Mouse (Mus musculus) left cerebral cortex, adult 2 months (tissue): ENCODE measurements around the gene Nedd9. TPM values are rescaled to one million over a fixed set of nuclear protein-coding genes. Genes with fewer than 3 reads are reported as not detected.

Experiments used
- DNase-seq, 2 experiments: peaks; one replicate each; pipeline ENCODE4 v3.0.0; 2021 to 2022; ENCODE audit warnings: low spot score in 2 of 2, mixed read lengths in 1 of 2; ENCODE audit errors: extremely low spot score in 1 of 2
- H3K27ac ChIP-seq: fragments of 200-600 bp; 2 replicates; pipeline ENCODE4 v1.8.1; 2022
- H3K4me3 ChIP-seq: fragments of 200-600 bp; 2 replicates; pipeline ENCODE4 v1.8.1; 2022
- CTCF ChIP-seq: fragments of 200-600 bp; IDR thresholded peaks from 2 replicates; pipeline ENCODE4 v1.8.1; 2022; ENCODE audit warnings: antibody characterized with exemption, mild to moderate bottlenecking, moderate library complexity
- intact Hi-C: fragments of 180-260 bp; cut with DNase I; formaldehyde crosslinking; loops from one replicate; pipeline ENCODE4 v1.15.1; 2025
- total RNA-seq, 2 experiments: library from RNA; stranded (reverse); gene quantifications; 2 replicates each; pipeline ENCODE4 v1.2.3; 2021

The Nedd9 gene
- total RNA-seq, 2 experiments from 2014 or later = 9.5 to 11.2 TPM

GRCm38 (mm10) chr13:41341422-41341821, 145.7 kb downstream of the Nedd9 start:
- TF ChIP-seq CTCF = no peak
- no peak overlapping the region for H3K27ac ChIP-seq
- no peak for DNase-seq
- intact Hi-C loops = no loop called here
- H3K4me3 ChIP-seq = no peak overlapping the region

GRCm38 (mm10) chr13:41339653-41340351, 147.4 kb downstream of the Nedd9 start:
- DNase-seq = peak; percentile 47 to 50
- intact Hi-C loops = loop anchor here (1.0 kb wide), 2 partner anchors 18 to 105 kb away; no protein-coding TSS in a partner anchor
- peak overlapping the region; percentile 6; the same call in 1 of the 2 replicates for H3K27ac ChIP-seq
- peak overlapping the region; percentile 26; the same call in 1 of the 2 replicates for H3K4me3 ChIP-seq
- no peak for TF ChIP-seq CTCF

- Histone ChIP-seq H3K27ac (peak overlapping the region; percentile 6; the same call in 1 of the 2 replicates), H3K4me3 (no peak overlapping the region)
- TF ChIP-seq CTCF = no peak
- no peak for DNase-seq
- intact Hi-C loops = loop anchor here (1.0 kb wide), 2 partner anchors 19 to 106 kb away; no protein-coding TSS in a partner anchor
These were observed 148.0 kb downstream of the Nedd9 start for GRCm38 (mm10) chr13:41339195-41339594.

- Histone ChIP-seq H3K4me3 (no peak overlapping the region), H3K27ac (no peak overlapping the region)
- DNase-seq = no peak
- intact Hi-C loops = no loop called here
- TF ChIP-seq CTCF = no peak
These were observed 149.8 kb downstream of the Nedd9 start for GRCm38 (mm10) chr13:41337407-41337806.

- no peak for DNase-seq
- TF ChIP-seq CTCF = no peak
- intact Hi-C loops = no loop called here
- Histone ChIP-seq H3K27ac (no peak overlapping the region), H3K4me3 (no peak overlapping the region)
These were observed 150.9 kb downstream of the Nedd9 start for GRCm38 (mm10) chr13:41336260-41336659.

GRCm38 (mm10) chr13:41335767-41336166, 151.4 kb downstream of the Nedd9 start:
- intact Hi-C loops = no loop called here
- H3K27ac ChIP-seq = no peak overlapping the region
- H3K4me3 ChIP-seq = no peak overlapping the region
- DNase-seq = no peak
- no peak for TF ChIP-seq CTCF

GRCm38 (mm10) chr13:41334641-41335000, 152.5 kb downstream of the Nedd9 start:
- no peak for TF ChIP-seq CTCF
- intact Hi-C loops = no loop called here

GRCm38 (mm10) chr13:41333889-41334640, 153.1 kb downstream of the Nedd9 start:
- TF ChIP-seq CTCF = no peak
- H3K4me3 ChIP-seq = no peak overlapping the region
- no peak for DNase-seq
- H3K27ac ChIP-seq = no peak overlapping the region
- intact Hi-C loops = no loop called here

More at GRCm38 (mm10) chr13:41334641-41335000, 152.5 kb downstream of the Nedd9 start:
- no peak overlapping the region for H3K27ac ChIP-seq
- no peak for DNase-seq
- H3K4me3 ChIP-seq = no peak overlapping the region

GRCm38 (mm10) chr13:41331671-41332340, 155.4 kb downstream of the Nedd9 start:
- Histone ChIP-seq H3K27ac (no peak overlapping the region), H3K4me3 (no peak overlapping the region)
- intact Hi-C loops = no loop called here
- no peak for TF ChIP-seq CTCF
- DNase-seq = no peak

GRCm38 (mm10) chr13:41330589-41331345, 156.4 kb downstream of the Nedd9 start:
- no peak for TF ChIP-seq CTCF
- intact Hi-C loops = no loop called here
- no peak overlapping the region for H3K4me3 ChIP-seq
- H3K27ac ChIP-seq = no peak overlapping the region
- no peak for DNase-seq

GRCm38 (mm10) chr13:41330051-41330450, 157.1 kb downstream of the Nedd9 start:
- intact Hi-C loops = no loop called here
- no peak for DNase-seq

More at GRCm38 (mm10) chr13:41330051-41330450, 157.1 kb downstream of the Nedd9 start:
- TF ChIP-seq CTCF = no peak
- Histone ChIP-seq H3K27ac (no peak overlapping the region), H3K4me3 (no peak overlapping the region)
